Mouse (Mus musculus): ENCODE results near the gene Junb. TPM values are rescaled to one million over a fixed set of nuclear protein-coding genes. Genes with fewer than 3 reads are reported as not detected.

Junb gene
- polyA plus RNA-seq, 1 experiment from 2014 or later, result 7.5 TPM

DNA sequence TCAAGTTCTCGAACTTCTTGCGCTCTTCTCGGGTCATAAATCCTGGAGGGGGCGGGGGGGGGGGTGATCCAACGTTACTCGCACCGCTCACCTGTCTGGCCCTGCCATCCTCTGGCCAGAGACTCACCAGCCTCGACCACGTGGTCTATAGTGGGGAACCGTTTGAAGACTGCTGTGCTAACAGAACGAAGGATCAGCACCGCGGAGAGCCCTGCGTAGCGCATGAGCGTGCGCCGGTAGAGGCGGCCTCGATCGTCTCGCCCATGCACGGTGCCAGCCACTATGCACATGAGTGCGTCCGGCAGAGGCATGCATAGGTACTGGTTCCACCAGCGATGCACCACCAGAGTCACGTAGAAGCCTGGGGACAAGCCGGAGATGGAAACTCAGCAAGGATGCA lies 32.7 kb upstream of the Junb start:
- ATAC-seq (ENCODE audit: low read depth), result no peak
- no peak overlapping the region for H3K27ac ChIP-seq (replicated peaks)
- WGBS, result 17% methylated on average over 28 of the region's 28 CpGs
- no peaks in the 10 kb centered on the region for H3K9me3 ChIP-seq
- no peak overlapping the region for H3K4me2 ChIP-seq
- no peak overlapping the region for H3K4me3 ChIP-seq
- H3K9ac ChIP-seq, result no peak overlapping the region
- no peaks in the 10 kb centered on the region for H3K36me3 ChIP-seq
- peaks cover 9% of the 10 kb centered on the region; the same call in 1 of the 2 replicates for H3K4me1 ChIP-seq (replicated peaks)
- H3K27me3 ChIP-seq, result peaks cover 73% of the 10 kb centered on the region

DNA sequence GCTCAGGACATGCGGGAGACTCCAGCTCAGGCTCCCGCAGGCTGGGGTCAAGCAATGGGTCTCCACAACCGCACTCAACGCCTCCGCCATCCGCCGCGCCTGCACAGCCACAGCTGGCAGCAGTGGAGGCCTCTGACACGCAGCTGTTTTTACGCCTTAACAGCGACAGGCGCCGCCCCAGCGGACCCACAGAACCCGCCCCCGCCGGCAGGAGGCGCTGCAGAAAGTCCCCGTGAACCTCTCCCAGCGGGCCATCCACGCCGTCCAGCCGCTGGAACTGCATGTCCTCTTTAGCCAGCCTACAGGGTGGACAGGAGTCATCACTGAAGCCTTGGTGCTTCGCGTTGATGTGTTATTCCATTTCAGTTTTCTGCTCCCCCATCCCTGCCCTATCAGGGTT lies 29.2 kb upstream of the Junb start:
- H3K9ac ChIP-seq, result no peak overlapping the region
- H3K27ac ChIP-seq (replicated peaks), result no peak overlapping the region
- no peaks in the 10 kb centered on the region for H3K9me3 ChIP-seq
- H3K4me2 ChIP-seq, result no peak overlapping the region
- peaks cover 58% of the 10 kb centered on the region for H3K27me3 ChIP-seq
- H3K4me3 ChIP-seq, result no peak overlapping the region
- 18% methylated on average over 25 of the region's 25 CpGs for WGBS
- peaks cover 4% of the 10 kb centered on the region; the same call in 1 of the 2 replicates for H3K36me3 ChIP-seq
- H3K4me1 ChIP-seq (replicated peaks), result 0 out of 2 replicates have a peak, but pooled peaks cover 3% of the 10 kb centered on the region
- ATAC-seq (ENCODE audit: low read depth), result no peak

DNA sequence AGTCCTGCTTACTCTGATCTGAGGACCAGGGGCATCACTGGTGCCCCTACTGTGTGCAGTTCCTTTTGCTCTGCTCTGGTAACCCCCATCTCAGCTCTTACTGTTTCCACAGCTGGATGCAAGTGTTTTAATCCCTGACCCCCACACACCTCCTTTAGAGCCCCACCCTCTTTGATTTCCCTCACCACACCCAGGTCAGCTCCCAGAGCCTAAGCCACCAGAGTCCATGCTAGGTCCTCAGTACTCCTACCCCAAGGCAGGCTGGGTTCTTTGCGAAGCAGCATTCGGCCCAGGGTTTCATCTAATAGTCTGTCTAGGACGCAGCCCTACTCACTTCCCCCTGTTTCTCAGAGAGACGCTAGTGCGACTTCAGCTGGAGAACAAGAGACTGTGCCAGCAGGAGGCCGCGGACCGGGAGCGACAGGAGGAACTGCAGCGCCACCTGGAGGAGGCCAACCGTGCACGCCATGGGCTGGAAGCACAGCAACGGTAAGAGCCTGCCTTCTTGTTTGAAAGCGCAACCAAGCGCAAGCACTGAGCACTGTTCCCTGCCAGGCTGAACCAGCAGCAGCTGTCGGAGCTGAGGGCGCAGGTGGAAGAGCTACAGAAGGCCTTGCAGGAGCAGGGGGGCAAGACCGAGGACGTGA lies 19.3 kb upstream of the Junb start:
- ATAC-seq (ENCODE audit: low read depth), result peak; percentile 73
- H3K4me3 ChIP-seq, result no peak overlapping the region
- WGBS, result 5% methylated on average over 19 of the region's 19 CpGs

DNA sequence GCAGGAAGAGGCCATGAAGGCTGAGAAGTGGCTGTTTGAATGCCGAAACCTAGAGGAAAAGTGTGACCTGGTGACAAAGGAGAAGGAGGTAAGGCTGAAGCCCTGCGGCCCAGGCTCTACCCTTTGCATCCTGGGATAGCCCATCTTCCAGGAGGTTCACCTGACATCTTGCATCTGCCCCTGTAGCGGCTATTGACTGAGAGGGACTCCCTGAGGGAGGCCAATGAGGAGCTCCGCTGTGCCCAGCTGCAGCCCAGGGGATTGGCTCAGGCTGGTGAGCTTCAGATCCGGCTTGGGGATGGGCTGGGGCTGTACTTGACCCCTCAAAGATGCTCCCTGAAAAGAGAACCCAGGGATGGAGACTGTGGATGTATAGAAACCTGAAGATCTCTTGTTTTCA lies 18.5 kb upstream of the Junb start:
- 80% methylated on average over 5 of the region's 5 CpGs for WGBS
- Histone ChIP-seq H3K9ac (no peak overlapping the region), H3K4me2 (no peak overlapping the region), H3K36me3 (peaks cover 12% of the 10 kb centered on the region), H3K4me3 (no peak overlapping the region), H3K4me1 (replicated peaks) (peaks cover 15% of the 10 kb centered on the region), H3K9me3 (no peaks in the 10 kb centered on the region), H3K27ac (replicated peaks) (no peak overlapping the region), H3K27me3 (peaks cover 33% of the 10 kb centered on the region)
- ATAC-seq (ENCODE audit: low read depth), result no peak

More for the DNA sequence above, 19.3 kb upstream of the Junb start:
- Histone ChIP-seq H3K36me3 (peaks cover 18% of the 10 kb centered on the region), H3K9ac (peak overlapping the region; percentile 58; the same call in 1 of the 2 replicates), H3K27ac (replicated peaks) (no peak overlapping the region), H3K27me3 (peaks cover 33% of the 10 kb centered on the region), H3K4me1 (replicated peaks) (peaks cover 15% of the 10 kb centered on the region), H3K9me3 (no peaks in the 10 kb centered on the region), H3K4me2 (peak overlapping the region; percentile 34)

DNA sequence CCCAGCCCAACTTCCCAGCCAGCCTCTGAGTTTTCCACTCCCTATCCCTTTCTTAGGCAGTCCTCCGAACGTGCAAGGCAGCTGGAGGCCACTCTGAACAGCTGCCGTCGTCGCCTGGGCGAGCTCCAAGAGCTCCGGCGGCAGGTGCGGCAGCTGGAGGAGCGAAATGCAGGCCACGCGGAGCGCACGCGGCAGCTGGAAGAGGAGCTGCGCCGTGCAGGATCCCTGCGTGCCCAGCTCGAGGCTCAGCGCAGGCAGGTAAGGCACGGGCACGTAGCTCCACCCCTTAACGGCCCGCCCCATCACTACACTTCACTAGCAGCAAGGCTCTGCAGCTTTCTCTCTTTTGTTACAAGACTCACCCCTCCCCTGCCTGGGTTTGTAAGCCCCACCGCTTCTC lies 17.2 kb upstream of the Junb start:
- Histone ChIP-seq H3K4me3 (no peak overlapping the region), H3K4me1 (replicated peaks) (peaks cover 22% of the 10 kb centered on the region), H3K27ac (replicated peaks) (0 out of 2 replicates have a peak overlapping the region, but pooled peaks have one; percentile 1), H3K36me3 (peaks cover 7% of the 10 kb centered on the region), H3K4me2 (no peak overlapping the region), H3K9ac (no peak overlapping the region), H3K9me3 (no peaks in the 10 kb centered on the region), H3K27me3 (peaks cover 33% of the 10 kb centered on the region)
- ATAC-seq (ENCODE audit: low read depth), result no peak
- WGBS, result 25% methylated on average over 25 of the region's 25 CpGs

DNA sequence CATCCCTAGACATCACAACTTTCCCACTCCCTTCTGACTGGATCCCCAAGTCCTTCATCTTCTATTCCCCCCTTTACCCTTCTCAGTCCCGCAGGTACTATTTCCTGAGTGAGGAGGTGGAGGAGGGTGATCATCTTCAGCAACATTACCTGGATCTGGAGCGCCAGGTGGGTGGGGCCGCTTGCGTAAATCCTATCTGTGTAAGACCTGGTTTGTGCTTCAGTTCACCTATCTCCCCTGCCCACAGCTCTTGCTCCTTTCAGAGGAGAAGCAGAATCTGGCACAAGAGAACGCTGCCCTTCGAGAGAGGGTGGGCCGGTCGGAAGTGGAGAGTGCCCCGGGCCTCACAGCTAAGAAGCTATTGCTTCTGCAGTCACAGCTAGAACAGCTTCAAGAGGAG lies 15.9 kb upstream of the Junb start:
- Histone ChIP-seq H3K4me2 (no peak overlapping the region), H3K4me3 (no peak overlapping the region), H3K27me3 (peaks cover 33% of the 10 kb centered on the region), H3K4me1 (replicated peaks) (peaks cover 29% of the 10 kb centered on the region), H3K9ac (no peak overlapping the region), H3K27ac (replicated peaks) (no peak overlapping the region), H3K36me3 (peaks cover 7% of the 10 kb centered on the region), H3K9me3 (no peaks in the 10 kb centered on the region)
- no peak for ATAC-seq (ENCODE audit: low read depth)
- WGBS, result 93% methylated on average over 9 of the region's 9 CpGs

DNA sequence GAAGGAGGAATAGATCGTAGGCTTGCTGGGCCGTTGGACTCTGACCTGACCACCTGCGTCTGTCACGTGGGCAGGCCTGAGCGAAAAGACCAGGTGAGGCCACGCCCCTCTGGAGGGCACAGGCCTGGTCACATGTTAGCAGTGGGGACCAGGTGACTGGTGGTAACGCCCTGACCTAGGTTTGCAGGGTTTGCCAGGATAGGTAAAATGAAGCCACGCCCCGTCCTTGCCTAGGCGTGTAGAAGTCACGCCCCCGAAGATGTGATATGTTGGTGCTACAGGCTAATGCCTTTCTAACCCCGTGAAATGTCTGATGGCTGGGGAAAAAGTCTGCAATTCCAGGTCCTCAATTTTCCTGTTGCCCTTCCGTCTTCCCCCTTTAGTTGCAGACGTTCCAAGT lies 12.3 kb upstream of the Junb start:
- peak overlapping the region; percentile 53 for H3K4me3 ChIP-seq
- H3K36me3 ChIP-seq, result no peaks in the 10 kb centered on the region; the same call in 1 of the 2 replicates
- peaks cover 44% of the 10 kb centered on the region for H3K27me3 ChIP-seq
- 2% methylated on average over 15 of the region's 15 CpGs for WGBS
- ATAC-seq (ENCODE audit: low read depth), result peak; percentile 62
- peak overlapping the region; percentile 78 for H3K9ac ChIP-seq
- no peaks in the 10 kb centered on the region for H3K9me3 ChIP-seq
- H3K4me2 ChIP-seq, result peak overlapping the region; percentile 80
- peak overlapping the region; percentile 50; the same call in 1 of the 2 replicates for H3K27ac ChIP-seq (replicated peaks)
- H3K4me1 ChIP-seq (replicated peaks), result peaks cover 31% of the 10 kb centered on the region

DNA sequence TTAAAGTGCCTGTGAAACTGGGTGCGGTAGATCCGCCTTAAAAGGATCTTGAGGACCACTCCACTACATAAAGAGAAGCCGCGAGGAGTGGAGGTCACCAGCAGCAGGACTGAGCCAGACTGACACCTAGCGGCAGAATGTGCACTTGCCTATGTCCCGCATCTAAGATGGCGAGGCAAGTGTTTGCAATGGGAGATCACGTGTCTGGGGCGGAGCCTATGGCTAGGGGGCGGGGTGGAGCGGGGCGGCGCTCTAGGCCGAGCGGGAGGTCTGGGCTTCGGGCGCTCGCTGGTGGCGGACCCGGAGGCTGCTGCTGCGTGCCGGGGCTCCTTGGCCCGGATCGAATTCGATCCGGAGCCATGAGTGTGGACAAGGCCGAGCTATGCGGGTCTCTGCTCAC lies 11.8 kb upstream of the Junb start, which contains the start of gene Hook2:
Gene Hook2 (plus strand): TSS at position 255 of the 400 bp plus-strand sequence.
- H3K9me3 ChIP-seq, result no peaks in the 10 kb centered on the region
- WGBS, result 1% methylated on average over 28 of the region's 28 CpGs
- H3K27ac ChIP-seq (replicated peaks), result peak within 1 kb of the TSS; percentile 81
- peaks cover 31% of the 10 kb centered on the region for H3K4me1 ChIP-seq (replicated peaks)
- no peaks in the 10 kb centered on the region; the same call in 1 of the 2 replicates for H3K36me3 ChIP-seq
- peaks cover 40% of the 10 kb centered on the region for H3K27me3 ChIP-seq
- ATAC-seq (ENCODE audit: low read depth), result peak; percentile 88
- H3K4me3 ChIP-seq, result peak within 1 kb of the TSS; percentile 53
- H3K4me2 ChIP-seq, result peak within 1 kb of the TSS; percentile 80
- peak within 1 kb of the TSS; percentile 78 for H3K9ac ChIP-seq

DNA sequence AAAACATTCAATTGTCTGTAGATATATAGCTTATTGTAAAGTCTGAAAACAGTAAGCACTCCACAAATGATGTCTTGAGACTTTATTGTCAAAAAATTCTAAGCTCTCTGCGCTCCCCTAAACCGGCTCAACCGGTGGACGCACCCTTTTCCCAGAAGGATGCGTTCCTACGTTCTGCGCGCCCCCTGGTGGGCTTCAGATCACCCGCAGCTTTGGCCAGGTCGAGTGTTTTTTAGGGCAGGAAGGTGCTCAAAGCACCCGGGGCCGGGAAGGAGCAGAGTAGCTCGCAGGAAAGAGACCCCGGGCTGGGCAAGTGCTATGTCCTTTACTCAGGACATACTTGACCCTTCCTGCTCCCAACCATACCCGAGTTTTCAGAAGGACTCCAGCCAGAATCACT lies 11.3 kb upstream of the Junb start:
- under 1% methylated on average over 15 of the region's 15 CpGs for WGBS
- peak overlapping the region; percentile 53 for H3K4me3 ChIP-seq
- peak overlapping the region; percentile 80 for H3K4me2 ChIP-seq
- H3K36me3 ChIP-seq, result no peaks in the 10 kb centered on the region; the same call in 1 of the 2 replicates
- H3K9ac ChIP-seq, result peak overlapping the region; percentile 72
- peak; percentile 59 for ATAC-seq (ENCODE audit: low read depth)
- H3K27ac ChIP-seq (replicated peaks), result peak overlapping the region; percentile 81
- peaks cover 35% of the 10 kb centered on the region for H3K27me3 ChIP-seq
- peaks cover 37% of the 10 kb centered on the region for H3K4me1 ChIP-seq (replicated peaks)
- H3K9me3 ChIP-seq, result no peaks in the 10 kb centered on the region

DNA sequence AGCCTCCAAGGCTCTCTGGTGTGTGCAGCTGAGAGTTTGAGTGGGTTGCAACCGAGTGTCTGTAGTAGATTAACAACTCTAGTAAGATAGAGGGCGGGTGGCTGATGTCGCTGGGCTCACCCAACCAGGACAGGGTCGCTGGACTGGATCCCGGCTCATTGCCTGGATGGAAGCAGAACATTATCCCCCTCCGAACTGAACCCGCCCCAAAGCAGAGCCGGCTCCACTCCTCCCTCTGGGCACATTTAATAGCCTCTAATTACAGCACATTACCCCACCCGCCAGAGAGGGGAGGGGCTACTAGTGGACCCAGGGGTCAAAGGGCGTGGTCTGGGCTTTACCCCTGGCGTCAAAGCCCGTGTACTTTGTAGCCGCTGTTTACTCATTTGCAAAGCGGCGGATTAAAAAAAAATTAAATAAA lies 10.8 kb upstream of the Junb start:
- Histone ChIP-seq H3K27me3 (peaks cover 35% of the 10 kb centered on the region), H3K9ac (no peak overlapping the region; the same call in 1 of the 2 replicates), H3K4me3 (peak overlapping the region; percentile 53; the same call in 1 of the 2 replicates), H3K36me3 (no peaks in the 10 kb centered on the region), H3K27ac (replicated peaks) (no peak overlapping the region), H3K4me1 (replicated peaks) (peaks cover 42% of the 10 kb centered on the region), H3K9me3 (no peaks in the 10 kb centered on the region), H3K4me2 (peak overlapping the region; percentile 80)
- 7% methylated on average over 15 of the region's 15 CpGs for WGBS
- ATAC-seq (ENCODE audit: low read depth), result no peak

DNA sequence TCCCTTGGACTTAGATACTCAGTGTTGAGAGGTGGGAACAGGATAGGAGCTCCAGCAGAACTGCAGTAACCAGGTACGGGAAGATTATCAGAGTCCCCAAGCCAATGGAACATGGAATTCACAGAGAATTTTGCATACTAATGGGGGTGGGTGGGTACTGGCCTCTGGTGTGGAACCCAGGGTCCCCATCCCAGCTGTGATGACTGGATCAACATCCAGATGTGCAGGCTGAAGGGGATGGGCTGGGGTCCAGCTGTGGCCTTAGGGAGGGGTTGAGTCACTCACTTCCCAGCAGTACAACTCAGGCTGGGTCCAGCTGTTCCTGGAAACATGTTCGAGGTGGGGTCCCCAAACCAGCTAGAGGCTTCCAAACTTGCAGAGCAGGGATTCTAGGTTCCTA lies 9.4 kb upstream of the Junb start:
- Histone ChIP-seq H3K4me1 (replicated peaks) (peaks cover 43% of the 10 kb centered on the region), H3K9me3 (no peaks in the 10 kb centered on the region), H3K4me2 (no peak overlapping the region), H3K27me3 (peaks cover 39% of the 10 kb centered on the region), H3K9ac (no peak overlapping the region), H3K36me3 (no peaks in the 10 kb centered on the region), H3K27ac (replicated peaks) (no peak overlapping the region), H3K4me3 (no peak overlapping the region)
- WGBS, result 58% methylated on average over 2 of the region's 2 CpGs
- no peak for ATAC-seq (ENCODE audit: low read depth)

DNA sequence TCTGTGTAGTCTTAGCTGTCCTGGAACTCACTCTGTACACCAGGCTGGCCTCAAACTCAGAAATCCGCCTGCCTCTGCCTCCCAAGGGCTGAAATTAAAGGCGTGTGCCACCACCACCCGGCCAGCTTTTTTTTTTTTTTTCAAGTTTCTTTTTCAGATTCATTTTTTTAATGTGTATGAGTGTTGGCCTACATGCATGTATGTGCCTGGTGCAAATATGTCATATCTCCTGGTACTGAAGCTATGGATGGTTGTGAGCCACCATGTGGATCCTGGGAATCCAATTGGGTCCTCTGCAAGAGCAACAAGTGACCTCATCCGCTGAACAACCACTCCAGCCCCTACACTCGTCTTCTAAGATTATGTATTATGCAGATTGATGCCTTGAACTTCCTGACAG lies 8.9 kb upstream of the Junb start:
- 86% methylated on average over 5 of the region's 5 CpGs for WGBS
- no peak for ATAC-seq (ENCODE audit: low read depth)
- Histone ChIP-seq H3K9ac (no peak overlapping the region), H3K4me2 (no peak overlapping the region), H3K27me3 (peaks cover 43% of the 10 kb centered on the region), H3K9me3 (no peaks in the 10 kb centered on the region), H3K4me3 (no peak overlapping the region), H3K4me1 (replicated peaks) (peaks cover 43% of the 10 kb centered on the region), H3K27ac (replicated peaks) (no peak overlapping the region), H3K36me3 (no peaks in the 10 kb centered on the region)
